Mouse (Mus musculus): ENCODE results near the gene Gzmd. TPM values are rescaled to one million over a fixed set of nuclear protein-coding genes. Genes with fewer than 3 reads are reported as not detected.

Gene Gzmd
- total RNA-seq, 2 experiments from 2014 or later: not detected

DNA sequence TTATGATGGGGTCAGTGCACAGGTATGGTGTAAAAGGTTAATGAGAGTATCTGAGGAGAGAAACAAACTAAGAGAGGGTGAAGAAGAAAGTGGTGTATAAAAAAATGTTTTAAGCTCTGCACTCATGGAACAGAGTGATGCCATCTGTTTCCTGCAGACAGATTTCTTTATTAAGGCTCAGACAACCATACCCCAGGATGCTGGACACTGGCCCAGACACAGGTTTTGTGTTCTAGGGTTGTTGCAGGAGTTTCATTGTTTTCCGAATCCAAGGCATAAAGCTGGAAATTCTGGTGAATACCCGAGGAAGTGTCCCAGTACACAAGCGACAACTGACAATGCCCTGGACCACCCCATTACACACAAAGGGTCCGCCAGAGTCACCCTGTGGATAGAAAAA lies 50.4 kb downstream of the Gzmd start:
- DNase-seq: no peak

Small RNA genes lying within 50 kb of the gene (microRNA-seq; reads per million reads assigned to microRNA genes)
- gene Mir6949: not detected

Other genes starting within 250 kb of the Gzmd start
- gene Cbln3, start 248.2 kb downstream of the Gzmd start, total RNA-seq (2021): under 1 TPM; 0.15 to 0.48 TPM
- gene Khnyn, start 247.7 kb downstream of the Gzmd start, total RNA-seq (2021): 10 to 100 TPM; 17.1 to 23.8 TPM
- gene Sdr39u1, start 232.3 kb downstream of the Gzmd start, total RNA-seq (2021): 100 to 1,000 TPM in 1 of 2 experiments, 10 to 100 TPM in 1; 90.9 to 109 TPM
- gene Cma1, start 187.9 kb downstream of the Gzmd start, total RNA-seq (2021): 1 to 10 TPM; 7.9 to 8.6 TPM
- not detected for gene Cma2, start 181.6 kb downstream of the Gzmd start, total RNA-seq (2021)
- gene Mcpt1, start 114.6 kb downstream of the Gzmd start, total RNA-seq (2021): not detected
- not detected for gene Mcpt9, start 102.1 kb downstream of the Gzmd start, total RNA-seq (2021)
- gene Mcpt2, start 90.6 kb downstream of the Gzmd start, total RNA-seq (2021): under 1 TPM in 1 of 2 experiments, not detected in 1; 0.24 TPM
- gene Mcpt4, start 70.3 kb downstream of the Gzmd start, total RNA-seq (2021): 1 to 10 TPM; 5.3 to 6.7 TPM
- gene Mcpt8, start 47.3 kb downstream of the Gzmd start, total RNA-seq (2021): under 1 TPM; 0.66 to 0.97 TPM
- gene Ctsg, start 30.0 kb downstream of the Gzmd start, total RNA-seq (2021): 1 to 10 TPM in 1 of 2 experiments, under 1 TPM in 1; 0.48 to 1.2 TPM
- gene Gzme, start 12.0 kb downstream of the Gzmd start, total RNA-seq (2021): not detected
- not detected for gene Gzmg, start 27.0 kb upstream of the Gzmd start, total RNA-seq (2021)
- not detected for gene Gzmn, start 42.0 kb upstream of the Gzmd start, total RNA-seq (2021)
- not detected for gene Gzmf, start 78.8 kb upstream of the Gzmd start, total RNA-seq (2021)
- not detected for gene Gzmc, start 102.0 kb upstream of the Gzmd start, total RNA-seq (2021)
- under 1 TPM; 0.18 to 0.21 TPM for gene Gzmb, start 129.7 kb upstream of the Gzmd start, total RNA-seq (2021)
- gene Atp12a, start 232.5 kb upstream of the Gzmd start, total RNA-seq (2021): not detected

Data from adrenal gland, postnatal 10 days (tissue).